Mouse (Mus musculus) cerebellum, postnatal 4 days (tissue): ENCODE measurements around the gene Slc22a23.

Experiments
- DNase-seq, 2 experiments: peaks; one replicate each; pipeline ENCODE4 v3.0.0; 2022; ENCODE audit warnings: low spot score in 2 of 2, mixed read lengths in 1 of 2

Slc22a23 gene

DNA sequence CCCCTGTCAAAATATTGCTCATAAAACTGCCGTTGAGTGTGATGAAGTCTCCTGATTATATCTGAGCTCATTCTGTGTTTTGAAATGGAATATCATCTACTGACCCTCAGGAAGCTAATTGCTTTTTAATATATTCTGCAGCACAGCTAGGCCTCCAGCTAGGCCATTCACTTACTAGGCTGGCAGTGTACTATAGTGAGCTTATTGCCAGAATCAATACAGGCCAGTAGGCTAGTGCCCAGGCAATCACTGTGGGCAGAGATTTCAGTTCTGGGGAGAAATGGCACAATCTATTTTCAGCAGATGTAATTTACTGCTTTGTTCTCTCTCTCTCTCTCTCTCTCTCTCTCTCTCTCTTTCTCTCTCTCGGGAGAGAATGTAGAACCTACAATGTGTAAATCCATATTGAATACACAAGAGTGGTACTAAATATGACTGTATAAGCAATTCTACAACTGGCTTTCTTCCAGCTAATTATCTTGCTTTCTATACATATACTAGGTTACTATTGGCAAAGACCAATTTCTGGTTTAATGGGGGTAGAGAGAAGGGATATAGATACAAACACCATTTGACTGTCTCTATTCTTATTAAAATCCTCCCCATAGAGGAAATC, 75.5 kb downstream of the Slc22a23 start:
- no peak for DNase-seq

DNA sequence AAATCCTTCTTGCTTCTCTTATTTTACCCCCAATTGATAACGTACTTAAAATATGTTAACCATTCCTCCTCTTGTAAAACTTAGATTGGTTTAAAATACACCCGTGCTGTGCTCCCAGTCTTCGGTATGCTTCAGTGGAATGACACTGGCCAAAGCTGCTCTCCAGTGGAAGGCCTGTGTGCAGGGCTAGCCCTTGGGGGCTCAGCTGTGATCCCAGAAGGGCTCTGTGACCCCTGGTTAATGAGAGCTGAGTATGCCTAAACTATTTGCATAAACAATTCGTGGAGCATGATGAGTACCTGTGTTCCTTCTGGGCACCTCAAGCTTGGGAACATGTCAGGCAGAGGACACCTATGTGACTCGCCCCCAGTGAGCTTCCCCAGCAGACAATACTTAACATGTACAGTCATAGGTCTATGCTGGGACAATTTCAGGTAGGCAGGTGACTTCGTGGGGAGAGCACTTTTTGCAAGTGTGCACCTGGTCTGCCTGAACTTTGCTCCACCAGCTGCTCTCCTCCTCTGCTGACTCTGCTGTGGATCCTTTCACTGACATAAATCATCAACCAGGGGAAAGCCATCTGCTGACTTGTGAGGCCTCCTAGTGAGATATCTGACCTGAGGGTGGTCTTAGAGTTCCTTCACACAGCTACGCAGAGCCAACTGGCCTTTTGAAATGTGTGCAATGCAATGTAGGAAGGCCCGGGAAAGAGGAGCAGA, 77.9 kb downstream of the Slc22a23 start:
- no peak for DNase-seq

- DNase-seq = no peak
These were observed 78.9 kb downstream of the Slc22a23 start for GRCm38 (mm10) chr13:34266067-34266466.

GRCm38 (mm10) chr13:34265576-34265975, 79.4 kb downstream of the Slc22a23 start:
- no peak for DNase-seq

DNA sequence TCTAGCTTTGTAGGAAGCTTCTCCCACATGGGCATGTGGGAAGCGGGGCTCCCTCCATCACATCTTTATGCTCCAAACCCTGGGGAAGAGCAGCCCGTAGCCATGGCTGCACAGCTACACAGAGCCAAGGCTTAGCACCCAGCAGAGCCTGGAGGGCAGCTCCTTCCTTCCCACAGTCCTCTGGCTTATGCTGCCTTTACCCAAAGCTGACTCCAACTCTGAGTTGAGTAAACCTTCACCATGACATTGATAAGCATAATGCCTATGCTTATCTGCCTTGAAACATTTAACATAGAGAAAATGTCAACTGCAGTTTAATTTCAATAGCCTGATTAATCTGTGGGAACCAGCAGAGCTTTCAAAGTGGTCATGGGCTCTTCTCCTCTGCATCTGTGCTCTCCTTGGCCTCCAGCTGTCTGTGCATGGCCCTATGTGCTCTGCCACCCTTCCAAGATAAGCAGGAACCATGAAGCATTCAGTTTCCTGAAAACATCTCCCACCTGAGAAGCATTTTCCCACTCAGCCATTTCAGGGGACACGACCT, 79.9 kb downstream of the Slc22a23 start:
- DNase-seq = no peak

- no peak for DNase-seq
These were observed 80.5 kb downstream of the Slc22a23 start for GRCm38 (mm10) chr13:34264508-34264907.

DNA sequence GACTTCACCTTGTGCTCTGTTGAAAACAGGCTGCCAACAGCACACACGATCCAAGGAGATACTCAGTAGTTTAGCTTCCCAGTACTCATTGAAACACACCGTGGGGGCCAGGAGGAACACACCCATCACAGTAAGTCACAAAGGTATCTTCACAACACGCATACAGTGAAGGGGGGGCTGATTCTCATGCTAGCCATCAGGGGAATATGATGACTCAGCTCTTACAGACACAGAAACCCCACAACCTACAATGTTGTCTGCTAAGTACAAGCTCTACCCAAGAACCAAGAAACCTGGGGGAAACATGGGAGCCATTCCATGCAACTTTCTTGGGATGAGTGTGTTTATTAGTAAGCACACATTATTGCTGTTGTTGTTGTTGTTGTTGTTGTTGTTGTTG, 86.2 kb downstream of the Slc22a23 start:
- no peak for DNase-seq

DNA sequence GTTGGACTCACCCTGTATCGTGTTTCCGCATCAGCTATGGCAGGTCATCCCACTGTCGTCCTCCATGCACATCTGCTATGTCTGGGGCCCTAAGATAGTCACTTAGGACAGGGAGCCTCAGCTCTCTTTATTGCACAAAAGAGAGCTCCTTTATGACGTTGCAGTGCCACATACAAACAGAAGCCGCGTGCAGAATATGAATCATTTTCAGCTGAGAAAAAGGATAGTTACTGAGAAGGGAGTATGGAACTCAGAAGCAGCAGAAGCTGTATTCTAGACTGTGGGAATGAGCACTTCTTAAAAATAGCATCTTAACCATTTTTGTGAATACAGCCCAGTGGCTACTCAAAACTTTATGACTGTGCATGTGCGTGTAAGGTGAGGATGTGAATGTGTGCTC, 87.8 kb downstream of the Slc22a23 start:
- DNase-seq = no peak

DNA sequence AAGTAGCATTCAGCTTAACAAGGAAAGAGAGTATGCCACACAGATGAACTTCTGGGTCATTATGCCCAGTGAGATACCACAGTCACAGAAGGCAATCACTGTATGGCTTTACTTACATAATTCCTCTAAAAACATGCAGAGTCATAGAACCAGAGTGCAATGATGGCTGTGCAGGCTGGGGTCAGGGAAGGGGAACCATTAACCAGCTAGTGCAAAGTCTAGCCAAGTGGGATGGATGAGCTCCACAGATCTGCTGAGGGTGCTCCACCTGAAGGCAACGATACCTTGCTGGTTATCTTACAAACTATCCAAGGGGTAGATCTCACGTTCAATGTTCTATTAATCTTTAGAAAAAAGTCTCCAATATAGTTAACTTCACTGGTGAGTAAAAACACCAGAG, 88.3 kb downstream of the Slc22a23 start:
- no peak for DNase-seq

GRCm38 (mm10) chr13:34255297-34255696, 89.7 kb downstream of the Slc22a23 start:
- DNase-seq = no peak

DNA sequence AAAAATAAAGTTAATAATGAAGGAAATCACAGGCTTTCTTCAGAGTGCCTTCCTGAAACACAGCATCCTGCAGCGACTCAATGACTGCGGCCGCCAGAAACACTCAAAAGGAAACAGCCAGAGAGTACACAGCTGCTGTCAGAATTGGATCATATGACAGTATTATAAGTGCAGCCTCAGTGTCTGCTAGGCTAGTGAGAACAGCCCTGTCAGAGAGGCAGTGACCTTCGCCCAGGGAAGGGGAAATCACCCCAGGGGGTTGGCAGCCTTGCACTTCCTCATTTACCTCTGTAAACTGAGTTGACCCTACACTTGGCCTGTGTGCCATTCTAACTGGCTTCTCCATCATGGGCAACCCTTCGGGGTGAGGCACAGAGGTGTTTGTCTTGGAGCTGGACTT, 90.3 kb downstream of the Slc22a23 start:
- no peak for DNase-seq

DNA sequence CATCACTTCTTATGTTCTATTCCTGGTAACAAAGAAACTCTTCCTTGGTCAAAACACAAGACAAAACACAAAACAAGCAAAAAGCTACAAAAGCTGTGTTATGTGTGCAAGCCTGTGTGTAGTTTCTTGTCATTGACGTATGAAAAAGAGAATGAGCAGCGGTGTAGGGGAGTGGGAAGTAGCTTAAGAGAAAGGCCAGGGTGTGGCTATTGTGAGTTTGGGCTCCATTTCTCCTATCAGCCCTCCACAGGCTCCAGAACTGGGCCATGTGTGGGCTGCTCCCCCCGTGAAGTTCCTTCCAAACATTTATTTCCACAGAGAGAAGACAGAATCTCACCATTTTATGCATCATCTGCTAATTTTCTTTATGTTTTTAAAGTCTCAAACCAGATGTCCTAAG, 91.2 kb downstream of the Slc22a23 start:
- DNase-seq = no peak

- peak in 1 of 2 experiments; percentile 26 for DNase-seq
These were observed 95.8 kb downstream of the Slc22a23 start for GRCm38 (mm10) chr13:34248941-34249920.

DNA sequence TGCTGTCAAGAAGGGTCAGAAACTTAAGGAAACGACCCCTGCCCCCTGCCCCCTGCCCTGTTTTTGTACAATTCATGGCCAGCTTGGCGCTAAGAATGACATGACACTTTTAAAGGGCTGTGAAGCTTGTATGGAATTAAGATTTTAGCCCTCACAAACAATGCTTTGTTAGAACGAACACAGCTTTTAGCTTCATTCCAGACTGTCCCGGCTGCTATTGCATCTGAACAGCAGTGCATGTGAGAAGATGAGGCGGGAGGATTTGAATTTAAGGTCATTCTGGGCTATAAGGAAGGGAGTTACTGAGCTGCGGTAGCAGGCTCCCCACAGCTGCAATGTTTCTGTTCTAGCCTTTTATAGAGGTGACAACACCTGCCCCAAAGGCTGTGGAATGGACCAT, 96.9 kb downstream of the Slc22a23 start:
- DNase-seq = no peak

- no peak for DNase-seq
These were observed 98.2 kb downstream of the Slc22a23 start for GRCm38 (mm10) chr13:34246821-34247220.

DNA sequence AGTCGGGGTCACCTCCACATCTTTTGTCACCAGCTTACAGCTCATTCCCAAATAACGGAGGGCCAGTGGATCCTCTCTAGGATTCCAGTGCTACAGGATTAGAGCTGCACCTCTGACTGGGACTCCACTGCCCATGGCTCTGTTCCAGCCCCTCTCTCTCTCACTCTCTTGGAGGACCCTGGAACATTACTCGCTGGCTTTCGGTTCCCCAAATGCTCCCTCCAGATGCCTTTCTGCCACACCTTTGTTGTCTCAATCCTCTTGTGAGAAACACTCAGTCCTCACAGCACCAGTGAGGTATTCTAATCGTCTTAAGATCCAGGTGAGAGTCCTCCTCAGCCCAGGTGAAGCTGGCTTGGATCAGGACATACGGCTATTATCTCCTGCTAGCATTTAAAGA, 99.8 kb downstream of the Slc22a23 start:
- no peak for DNase-seq

- no peak for DNase-seq
These were observed 100.8 kb downstream of the Slc22a23 start for GRCm38 (mm10) chr13:34244186-34244585.

DNA sequence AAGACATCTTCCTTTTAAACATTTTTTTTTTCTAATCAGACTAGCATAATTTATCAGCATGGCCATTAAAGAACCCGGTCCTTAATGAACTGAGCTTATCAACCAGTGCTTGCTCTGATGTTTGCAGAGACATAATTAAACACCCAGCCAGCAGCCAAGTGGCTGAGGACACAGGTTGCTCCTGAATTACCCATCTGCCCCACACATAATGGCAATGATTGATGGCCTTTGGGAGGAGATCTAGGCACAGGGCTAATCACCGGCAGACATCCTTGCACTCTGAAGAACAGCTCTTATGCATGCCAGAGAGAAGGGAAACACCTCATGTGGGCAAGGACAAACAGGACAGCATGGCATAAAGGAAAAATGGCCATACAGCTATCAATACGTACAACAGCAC, 102.8 kb downstream of the Slc22a23 start:
- DNase-seq = no peak

DNA sequence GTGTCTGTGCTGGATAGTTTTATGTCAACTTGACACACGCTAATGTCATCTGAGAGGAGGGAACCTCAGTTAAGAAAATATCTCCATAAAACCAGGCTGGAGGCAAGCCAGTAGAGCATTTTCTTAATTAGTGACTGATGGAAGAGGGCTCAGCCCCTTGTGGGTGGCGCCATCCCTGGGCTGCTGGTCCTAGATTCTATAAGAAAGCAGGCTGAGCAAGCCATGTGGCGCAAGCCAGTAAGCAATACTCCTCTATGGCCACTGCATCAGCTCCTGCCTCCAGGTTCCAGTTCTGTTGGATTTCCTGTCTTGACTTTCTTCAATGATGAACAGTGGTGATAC, 104.9 kb downstream of the Slc22a23 start:
- DNase-seq = no peak

DNA sequence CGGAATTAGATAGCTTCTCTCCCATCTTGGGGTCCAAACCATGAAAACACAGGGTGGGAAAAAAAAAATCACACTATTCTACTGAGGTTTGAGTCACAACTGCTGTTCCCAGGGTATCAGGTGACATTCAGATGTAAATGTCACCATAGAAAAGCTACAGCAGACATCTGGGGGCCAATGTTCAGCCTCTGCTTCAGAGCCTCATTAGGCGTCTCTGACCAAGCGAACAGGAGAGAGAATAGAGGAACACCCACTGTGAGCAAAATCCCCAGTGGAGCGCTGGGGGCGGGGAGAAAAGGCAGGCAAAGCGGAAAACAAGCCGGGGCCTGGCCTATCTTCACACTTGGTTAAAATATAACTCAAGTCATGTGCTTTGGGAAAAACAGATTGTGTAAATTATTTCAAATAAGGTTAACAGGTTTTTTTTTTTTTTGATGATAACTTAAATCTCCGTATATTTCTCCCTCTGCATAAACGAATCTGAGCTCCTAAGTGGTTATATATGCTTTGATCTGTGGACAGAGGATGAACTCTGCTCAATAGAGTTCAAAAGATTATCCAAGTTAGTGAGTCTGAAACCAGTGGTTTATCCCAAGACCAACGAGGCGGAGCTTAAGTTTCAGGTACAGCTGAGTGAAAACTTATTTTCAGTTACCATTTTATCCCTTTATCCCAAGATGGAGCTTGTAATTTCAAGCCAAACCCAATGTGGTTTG, 105.5 kb downstream of the Slc22a23 start:
- no peak for DNase-seq

DNA sequence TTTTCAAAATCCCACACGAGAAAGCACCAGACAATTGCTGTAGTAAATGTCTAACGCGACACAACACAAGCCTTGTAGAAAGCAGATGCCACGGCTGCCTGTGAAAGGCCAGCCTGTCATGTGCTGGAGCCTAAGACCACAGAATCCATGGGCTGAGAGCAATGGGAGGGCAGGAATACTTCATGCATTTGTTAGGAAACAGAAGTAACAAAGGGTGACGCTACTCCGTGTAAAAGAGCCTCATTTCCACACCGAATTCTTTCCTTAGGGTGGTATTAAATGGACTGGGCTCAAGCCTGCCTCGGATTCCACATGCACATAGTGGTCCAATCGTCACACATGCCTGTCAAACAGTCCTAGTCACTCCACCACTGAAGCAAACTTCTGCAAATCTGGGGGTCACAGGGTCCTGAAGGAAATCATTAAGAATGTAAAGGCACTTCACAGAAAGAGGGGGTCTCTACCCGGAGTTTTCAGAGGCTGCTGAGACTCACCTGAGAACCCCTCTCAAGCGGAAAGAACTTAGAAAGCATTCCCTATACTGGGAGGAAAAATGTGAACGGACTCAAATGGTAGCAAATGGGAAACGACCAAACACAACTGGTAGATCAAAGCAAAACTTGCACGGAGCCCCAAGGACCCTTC, 106.2 kb downstream of the Slc22a23 start:
- DNase-seq = no peak
